Mouse (Mus musculus) spleen, postnatal 36 days (tissue): ENCODE data around the gene Nars2.

Experiments
- DNase-seq, 2 experiments: peaks; one replicate each; pipeline ENCODE4 v3.0.0; 2022; ENCODE audit warnings: low spot score in 2 of 2, mixed read lengths in 1 of 2

The Nars2 gene

GRCm38 (mm10) chr7:96971027-96971996, 20.0 kb downstream of the Nars2 start:
- DNase-seq, result no peak

- DNase-seq, result no peak
Measured at GRCm38 (mm10) chr7:96972138-96972904, 21.0 kb downstream of the Nars2 start.

DNA sequence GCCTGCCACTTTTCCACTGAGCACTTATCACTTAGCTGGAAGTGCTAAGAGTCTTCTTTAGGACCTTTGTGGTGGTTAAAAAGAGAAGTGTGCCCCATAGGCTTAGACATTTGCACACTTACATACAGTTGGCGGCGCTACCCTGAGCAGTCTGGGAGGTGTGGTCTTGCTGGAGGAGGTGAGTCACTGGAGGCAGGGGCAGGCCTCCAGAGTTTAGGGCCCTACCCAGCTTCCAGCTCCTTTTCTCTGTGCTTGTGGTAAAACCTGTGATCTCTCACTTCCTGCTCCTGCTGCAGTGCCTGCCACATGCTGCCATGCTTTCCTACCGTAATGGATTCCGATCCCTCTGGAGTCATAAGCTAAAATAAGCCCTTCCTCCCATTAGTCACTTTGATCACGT, 24.6 kb downstream of the Nars2 start:
- no peak for DNase-seq

DNA sequence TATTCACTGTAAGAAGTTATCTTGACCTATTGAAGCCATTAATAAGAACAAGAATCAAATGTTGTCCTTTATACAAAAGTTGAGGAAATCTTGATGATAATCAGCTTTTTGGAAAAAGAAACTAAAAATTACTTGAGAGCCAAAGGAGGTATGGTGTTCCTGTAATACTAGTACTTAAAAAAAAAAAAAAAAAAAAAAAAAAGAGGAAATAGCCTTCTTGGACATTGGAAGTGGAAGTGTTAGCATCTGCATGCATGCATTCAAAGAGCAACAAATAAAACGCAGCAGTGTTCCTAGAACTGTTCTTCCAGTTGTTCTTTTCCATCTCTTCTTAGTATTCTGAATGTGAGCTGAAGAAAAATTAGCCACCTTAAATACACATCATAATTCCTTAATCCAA, 25.9 kb downstream of the Nars2 start:
- DNase-seq, result no peak

DNA sequence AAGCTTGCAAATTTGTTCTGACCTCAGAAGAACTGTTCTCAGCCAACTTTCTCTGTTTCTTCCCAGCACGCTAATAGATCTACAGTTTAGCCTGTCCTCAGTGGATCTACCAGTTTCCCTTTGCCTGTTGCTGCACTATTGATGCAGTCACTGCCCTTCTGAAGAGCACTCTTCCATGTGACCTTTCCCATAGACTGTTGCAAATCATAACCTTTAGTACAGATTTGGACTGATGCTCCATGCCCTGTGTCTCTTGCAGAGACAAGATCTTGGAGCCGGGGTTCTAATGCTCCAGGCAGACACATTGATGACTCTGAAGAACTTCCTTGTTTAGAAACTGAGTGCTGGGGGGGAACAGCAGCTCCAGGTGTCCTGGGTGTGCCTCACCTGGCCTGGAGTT, 30.1 kb downstream of the Nars2 start:
- DNase-seq, result no peak

GRCm38 (mm10) chr7:96983660-96984347, 32.5 kb downstream of the Nars2 start:
- DNase-seq, result no peak

- no peak for DNase-seq
Measured at GRCm38 (mm10) chr7:96985798-96986197, 34.5 kb downstream of the Nars2 start.

- no peak for DNase-seq
Measured at GRCm38 (mm10) chr7:96986795-96987445, 35.6 kb downstream of the Nars2 start.

- DNase-seq, result no peak
Measured at GRCm38 (mm10) chr7:96987676-96988075, 36.4 kb downstream of the Nars2 start.

- no peak for DNase-seq
Measured at GRCm38 (mm10) chr7:97012956-97013355, 61.7 kb downstream of the Nars2 start.

DNA sequence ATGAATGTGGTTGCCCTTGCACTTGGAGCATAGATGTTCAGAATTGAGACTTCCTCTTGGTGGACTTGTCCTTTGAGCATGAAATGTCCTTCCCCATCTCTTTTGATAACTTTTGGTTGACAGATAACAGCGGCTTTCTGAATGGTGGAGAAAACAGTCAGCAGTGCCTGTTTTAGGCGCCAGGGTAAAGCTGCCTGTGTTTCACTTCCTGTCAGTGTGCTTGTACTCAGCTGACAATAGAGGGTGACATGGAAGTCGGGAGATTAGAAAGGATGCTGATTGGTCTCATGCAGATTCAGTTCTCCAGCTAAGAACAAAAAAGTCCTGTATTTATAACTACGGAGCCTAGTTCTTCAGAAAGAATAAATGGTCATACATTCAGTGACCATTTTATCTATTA, 66.7 kb downstream of the Nars2 start:
- peak; percentile 7 to 15 for DNase-seq

DNA sequence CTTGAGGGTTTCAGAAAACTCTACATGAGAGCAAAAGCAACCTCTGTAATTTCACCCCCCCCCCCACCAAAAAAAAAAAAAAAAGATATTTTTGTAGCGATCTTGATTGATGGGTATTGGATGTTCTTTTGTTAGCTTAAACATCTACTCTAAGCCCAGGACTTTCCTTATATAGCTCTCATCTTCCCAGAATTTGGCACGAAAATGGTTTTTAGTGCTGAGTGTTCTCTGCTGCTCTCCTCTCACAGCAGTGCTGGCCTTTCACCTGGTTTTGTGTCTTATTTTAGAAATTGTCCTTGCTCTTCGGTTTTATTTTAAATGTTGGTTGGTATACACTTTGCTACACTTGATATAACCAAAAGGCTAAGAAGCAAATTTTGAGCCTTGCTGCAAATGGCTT, 67.1 kb downstream of the Nars2 start:
- no peak for DNase-seq

DNA sequence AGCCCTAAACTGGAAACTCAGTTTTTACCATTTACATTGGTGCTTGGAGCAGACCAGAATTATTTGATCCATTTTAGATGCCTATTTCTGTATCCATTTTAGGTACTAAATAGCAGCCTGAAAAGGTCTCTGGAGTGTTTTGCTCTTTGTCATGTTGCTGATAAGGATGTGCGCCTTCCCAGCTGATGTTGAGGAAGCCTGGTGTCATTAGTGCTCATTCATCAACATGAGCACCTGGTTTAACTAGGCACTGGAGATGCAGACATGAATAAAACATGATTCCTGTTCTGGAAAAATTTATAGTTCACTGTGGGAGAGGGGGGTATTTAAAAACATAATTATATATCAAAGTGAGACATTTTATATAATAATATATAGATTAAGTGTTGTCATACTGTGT, 68.0 kb downstream of the Nars2 start:
- no peak for DNase-seq

- DNase-seq, result no peak
Measured at GRCm38 (mm10) chr7:97026772-97027358, 75.6 kb downstream of the Nars2 start.

DNA sequence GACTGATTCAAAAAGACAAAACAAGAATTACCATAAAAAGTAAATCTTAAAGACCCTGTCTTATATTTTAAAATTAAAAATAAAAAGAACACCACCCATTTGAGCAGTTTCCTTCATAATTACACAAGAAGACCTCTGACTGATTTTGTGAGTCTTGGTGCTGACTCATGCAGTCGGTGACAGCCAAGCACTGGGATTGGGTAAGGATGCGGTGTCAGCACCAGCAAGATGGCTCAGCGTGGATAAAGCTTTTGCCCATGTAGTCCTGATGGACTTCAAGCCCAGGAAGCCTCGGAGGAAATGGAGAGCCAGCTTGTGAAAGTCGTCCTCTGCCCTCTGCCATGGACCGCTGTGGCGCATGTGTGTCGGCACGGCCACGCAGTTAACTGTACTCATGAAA, 77.8 kb downstream of the Nars2 start:
- DNase-seq, result no peak

DNA sequence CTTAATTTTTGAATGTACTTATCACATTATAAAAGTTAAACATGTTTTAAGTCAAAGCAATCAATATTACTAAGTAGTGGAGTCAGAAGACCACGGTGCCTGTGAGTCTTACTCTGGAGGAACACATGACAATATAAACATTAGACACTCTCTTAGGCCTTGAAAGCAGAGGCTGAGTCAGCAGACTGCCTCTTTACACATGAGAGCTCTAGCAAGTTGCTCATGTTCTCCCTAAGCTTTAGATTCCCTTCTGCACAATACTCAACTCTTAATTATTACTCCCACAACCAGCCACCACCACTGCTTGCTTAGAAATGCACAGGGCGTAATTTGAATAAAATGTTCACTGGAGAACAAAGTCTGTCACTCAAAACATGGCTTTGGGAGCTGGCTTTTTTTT, 81.1 kb downstream of the Nars2 start:
- no peak for DNase-seq

GRCm38 (mm10) chr7:97039641-97040040, 88.3 kb downstream of the Nars2 start:
- DNase-seq, result no peak

DNA sequence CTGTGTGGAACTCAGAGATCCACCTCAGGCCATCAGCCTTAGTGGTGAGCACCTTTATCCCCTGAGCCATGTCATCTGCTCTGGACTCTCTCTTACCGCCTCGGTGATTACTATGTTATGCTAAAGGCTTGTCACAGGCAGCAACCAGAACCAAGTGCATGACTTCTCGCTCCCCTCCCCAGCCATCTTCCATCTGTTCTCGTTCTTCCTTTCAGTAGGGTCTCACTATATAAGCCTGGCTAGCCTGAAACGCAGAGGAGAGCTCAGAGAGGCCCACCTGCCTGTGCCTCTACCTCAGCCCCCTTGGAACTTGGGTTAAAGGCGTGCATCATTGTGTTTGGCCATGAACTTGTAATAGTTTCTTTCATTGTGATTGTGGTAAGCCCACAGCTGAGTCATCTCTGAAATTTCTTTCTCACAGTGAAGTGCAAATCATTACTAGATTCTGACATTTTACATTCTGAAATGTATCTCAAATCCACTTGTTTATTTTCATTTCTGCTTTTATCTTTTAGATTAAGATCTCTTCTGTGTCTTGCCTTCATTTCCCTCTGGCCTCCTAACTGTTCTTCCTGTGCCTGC, 90.7 kb downstream of the Nars2 start:
- DNase-seq, result no peak

GRCm38 (mm10) chr7:97042981-97043380, 91.7 kb downstream of the Nars2 start:
- no peak for DNase-seq

GRCm38 (mm10) chr7:97060966-97061365, 109.7 kb downstream of the Nars2 start:
- no peak for DNase-seq

DNA sequence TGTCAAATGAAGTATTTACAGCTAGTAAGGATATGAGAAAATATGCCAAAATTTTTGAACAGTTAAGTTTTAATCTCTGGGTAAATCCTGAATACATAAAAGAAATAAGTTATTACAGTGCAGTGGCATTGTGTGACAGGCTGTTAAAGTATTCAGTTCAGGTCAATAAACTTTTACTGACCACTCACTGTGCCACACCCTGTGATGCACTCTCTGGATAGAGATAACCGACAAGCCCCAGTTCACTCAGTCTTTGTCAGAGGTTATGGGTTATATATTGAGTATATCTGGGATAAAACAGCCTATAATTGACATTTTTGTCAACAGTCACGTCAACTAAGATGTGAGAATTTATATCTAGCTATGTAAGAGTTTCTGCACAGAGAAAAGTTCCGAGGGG, 120.2 kb downstream of the Nars2 start:
- DNase-seq, result no peak
